Mouse (Mus musculus) testis, adult 2 months (tissue): ENCODE data around the gene Pakap.

Experiments
- CTCF ChIP-seq: fragments of 200-500 bp; IDR thresholded peaks from 2 replicates; pipeline ENCODE4 v1.5.1; 2012; ENCODE audit warnings: low read depth, mild to moderate bottlenecking, inconsistent platforms, low read length, moderate library complexity; ENCODE audit not compliant: control insufficient read depth, insufficient read depth, insufficient replicate concordance
- POLR2A ChIP-seq: fragments of 200-500 bp; IDR thresholded peaks from 2 replicates; pipeline ENCODE4 v1.6.1; 2012; ENCODE audit warnings: low read depth, mild to moderate bottlenecking, inconsistent platforms, low read length, moderate library complexity; ENCODE audit not compliant: control insufficient read depth

DNA sequence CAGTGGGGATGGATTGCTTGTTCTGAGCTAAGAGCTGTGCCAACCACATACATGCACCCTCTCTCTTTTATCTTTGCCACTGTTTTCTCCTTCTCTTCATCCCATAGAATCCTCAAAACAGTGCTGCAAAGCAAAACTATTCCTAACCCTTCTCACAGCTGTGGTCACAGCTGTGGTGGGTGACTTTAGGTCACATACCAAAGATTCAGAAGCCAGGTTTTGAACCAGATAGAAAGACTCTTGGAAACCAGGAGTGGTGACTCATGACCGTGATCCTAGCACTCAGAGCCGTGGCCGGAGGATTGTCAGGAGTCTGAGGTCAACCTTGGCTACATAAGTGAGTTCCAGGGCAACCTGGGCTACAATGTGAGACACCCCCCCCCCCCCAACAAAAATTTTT is 201.0 kb downstream of the Pakap start:
- TF ChIP-seq POLR2A (no peak), CTCF (no peak)
